Mouse (Mus musculus) thymus, adult 2 months (tissue): ENCODE data around the gene Rps6kb1. TPM values are rescaled to one million over a fixed set of nuclear protein-coding genes. Genes with fewer than 3 reads are reported as not detected.

Experiments used
- DNase-seq: peaks from one replicate; pipeline ENCODE4 v3.0.0; 2021
- H3K27ac ChIP-seq: fragments of 200-500 bp; 2 replicates; pipeline ENCODE4 v1.5.1; 2012; ENCODE audit warnings: low read length, control low read depth; ENCODE audit not compliant: control insufficient read depth, insufficient read depth
- H3K27me3 ChIP-seq: fragments of 200-500 bp; 2 replicates; pipeline ENCODE4 v1.6.1; 2012; ENCODE audit warnings: mild to moderate bottlenecking, low read length, moderate library complexity, mixed read lengths; ENCODE audit not compliant: control insufficient read depth, insufficient read depth
- H3K36me3 ChIP-seq: fragments of 200-500 bp; 2 replicates; pipeline ENCODE4 v1.6.1; 2012; ENCODE audit warnings: mild to moderate bottlenecking, low read length, moderate library complexity; ENCODE audit not compliant: control insufficient read depth, insufficient read depth
- H3K4me1 ChIP-seq: fragments of 200-500 bp; replicated peaks from 2 replicates; pipeline ENCODE4 v1.6.1; 2012; ENCODE audit warnings: low read length; ENCODE audit not compliant: control insufficient read depth, insufficient read depth
- H3K4me3 ChIP-seq: fragments of 200-500 bp; 2 replicates; pipeline ENCODE4 v1.5.1; 2012; ENCODE audit warnings: mild to moderate bottlenecking, low read length, control low read depth, moderate library complexity; ENCODE audit not compliant: control insufficient read depth, insufficient read depth
- CTCF ChIP-seq: fragments of 200-500 bp; IDR thresholded peaks from 2 replicates; pipeline ENCODE4 v1.5.1; 2012; ENCODE audit warnings: mild to moderate bottlenecking, control low read depth, low read length, moderate library complexity, borderline replicate concordance; ENCODE audit not compliant: control insufficient read depth, poor library complexity, insufficient read depth; ENCODE audit errors: extremely low read depth
- POLR2A ChIP-seq: fragments of 200-500 bp; IDR thresholded peaks from 2 replicates; pipeline ENCODE4 v1.6.1; 2012; ENCODE audit warnings: mild to moderate bottlenecking, low read length, control low read depth, moderate library complexity; ENCODE audit not compliant: control insufficient read depth, poor library complexity, insufficient read depth; ENCODE audit errors: extremely low read depth
- WGBS: fragments of 180-500 bp; shearing (Covaris S2); methylation state at CpG from one replicate; pipeline ENCODE4 v1.1.7; 2018; 5-methylcytosine and 5-hydroxymethylcytosine counted together
- polyA plus RNA-seq: library from polyadenylated mRNA; depleted of rRNA; stranded (reverse); fragments of >200 nt; gene quantifications from 2 replicates; pipeline ENCODE4 v1.2.3, GENCODE M21; 2012; rRNA removed

The Rps6kb1 gene
- polyA plus RNA-seq, result 12.2 and 12.3 TPM in 2 replicates

DNA sequence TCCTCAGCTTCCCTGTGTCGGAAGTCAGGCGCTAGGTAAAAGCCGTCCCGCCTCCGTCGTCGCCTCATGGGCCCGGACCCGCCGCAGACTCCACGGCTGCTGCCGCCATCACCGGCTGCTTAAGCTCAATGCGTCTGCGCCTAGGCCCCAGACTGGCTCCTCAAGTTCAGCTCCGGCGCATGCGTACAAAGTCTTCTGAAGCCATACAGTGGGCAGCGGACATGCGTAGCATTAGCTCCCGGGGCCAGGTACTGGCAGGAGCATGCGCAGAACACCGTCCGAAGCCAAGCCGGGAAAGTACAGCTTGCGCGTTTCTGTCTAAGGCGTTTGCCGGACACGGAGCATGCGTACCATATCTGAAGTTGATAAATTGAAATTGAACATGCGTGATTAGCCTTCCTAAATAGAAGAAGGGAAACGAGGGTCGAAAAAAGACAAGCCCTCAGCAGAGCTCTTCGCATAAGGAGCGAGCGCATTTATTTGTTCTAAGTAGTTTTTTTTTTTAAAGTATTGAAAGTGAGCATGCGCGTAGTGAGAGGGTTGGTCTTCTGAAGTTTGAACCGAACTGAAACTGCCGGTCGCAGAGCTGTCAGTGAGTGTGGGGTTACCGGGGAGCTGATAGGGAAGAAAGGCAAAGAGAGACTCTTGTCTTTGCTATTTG lies at the start of gene Rps6kb1, which contains the start of gene Tubd1:
Gene Rps6kb1, minus strand, starts transcription at position 167 of the 661 bp plus-strand sequence.
Gene Tubd1, plus strand, starts transcription at position 353 of the 661 bp plus-strand sequence.
- peak; percentile 98 for DNase-seq
- TF ChIP-seq CTCF (peak; percentile 55; the same call in 1 of the 2 replicates), POLR2A (peak; percentile 94)
- Histone ChIP-seq H3K4me3 (peak within 1 kb of the TSS; percentile 61), H3K36me3 (peaks cover 5% of the 10 kb centered on the region), H3K27me3 (no peaks in the 10 kb centered on the region), H3K27ac (peak within 1 kb of the TSS; percentile 57), H3K4me1 (peaks cover 7% of the 10 kb centered on the region)
- WGBS, result under 1% methylated on average over 43 of the region's 43 CpGs

DNA sequence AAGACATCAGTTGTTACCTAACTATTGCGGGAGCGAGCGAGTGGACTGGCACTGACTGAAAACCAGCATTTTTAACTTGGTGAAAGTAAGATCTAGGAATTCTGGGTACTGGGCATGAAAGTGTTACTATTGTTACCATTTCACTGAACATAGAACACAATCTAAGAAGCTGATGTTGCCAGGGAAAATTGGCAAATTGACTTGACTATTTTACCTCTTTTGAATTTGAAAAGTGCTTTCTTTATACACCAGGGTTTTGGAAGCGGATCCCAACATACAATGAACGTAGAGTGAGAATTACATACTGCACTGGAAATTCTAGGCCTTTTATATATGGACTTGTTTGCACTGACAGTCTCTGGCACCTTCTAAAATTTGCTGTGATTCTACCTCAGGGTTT lies 48.8 kb upstream of the Rps6kb1 start:
- Histone ChIP-seq H3K27ac (no peak overlapping the region), H3K4me3 (no peak overlapping the region), H3K36me3 (no peaks in the 10 kb centered on the region), H3K4me1 (peaks cover 6% of the 10 kb centered on the region), H3K27me3 (no peaks in the 10 kb centered on the region)
- 80% methylated on average over 5 of the region's 5 CpGs for WGBS
- TF ChIP-seq POLR2A (no peak), CTCF (no peak)
- no peak for DNase-seq

DNA sequence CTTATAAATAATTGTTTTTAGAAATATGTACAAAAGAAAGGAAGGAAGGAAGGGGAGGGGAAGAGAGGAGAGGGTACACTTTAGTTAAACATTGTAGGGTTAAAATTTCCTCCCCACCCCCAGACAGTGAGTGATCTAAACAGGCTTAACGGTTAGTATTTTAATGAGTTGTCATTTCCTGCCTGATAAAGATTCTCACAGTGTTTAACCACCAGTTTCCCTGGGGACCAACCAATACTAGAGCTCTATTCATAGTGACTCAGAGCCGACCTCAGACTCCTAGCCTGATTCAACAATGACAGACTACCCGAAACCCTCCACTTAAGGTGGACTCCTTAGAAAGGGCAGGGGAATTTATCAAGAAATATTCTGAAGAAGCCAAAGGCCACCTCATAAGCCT lies 48.4 kb upstream of the Rps6kb1 start:
- Histone ChIP-seq H3K4me3 (no peak overlapping the region), H3K27me3 (no peaks in the 10 kb centered on the region), H3K27ac (no peak overlapping the region), H3K36me3 (no peaks in the 10 kb centered on the region), H3K4me1 (peaks cover 9% of the 10 kb centered on the region)
- no peak for DNase-seq
- TF ChIP-seq POLR2A, result no peak
- no peak for TF ChIP-seq CTCF
- WGBS, result 18% methylated on average over 3 of the region's 3 CpGs

DNA sequence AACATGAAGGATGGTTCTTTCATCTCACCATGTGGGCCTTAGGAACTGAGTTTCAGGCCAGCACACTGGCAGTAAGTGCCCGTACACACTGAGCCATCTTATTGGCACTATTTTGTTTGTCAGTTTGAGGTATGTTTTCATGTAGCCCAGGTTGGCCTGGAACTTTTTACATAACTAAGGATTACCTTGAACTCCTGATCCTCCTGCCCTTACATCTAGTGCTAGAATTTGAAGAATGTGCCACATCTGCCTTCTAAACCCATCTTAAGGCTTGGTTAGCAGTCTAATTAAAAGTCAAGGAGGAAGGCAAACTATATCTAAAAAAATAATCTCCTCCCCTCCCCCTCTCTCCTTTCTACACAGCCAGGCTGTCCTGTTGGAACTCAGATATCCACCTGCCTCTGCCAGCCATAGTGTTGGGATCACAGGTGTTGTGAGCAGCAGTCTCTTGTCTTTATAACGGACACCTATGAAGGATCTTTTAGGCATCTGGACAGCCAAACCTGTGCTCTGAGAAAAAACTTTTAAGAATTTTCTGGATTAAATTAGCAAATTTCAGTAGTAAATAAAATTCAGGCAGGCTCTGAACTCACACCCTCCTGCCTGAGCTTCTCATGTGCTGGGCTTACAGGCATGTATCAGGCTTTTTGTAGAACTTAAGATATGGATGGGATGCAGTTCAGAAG lies 47.5 kb upstream of the Rps6kb1 start:
- no peaks in the 10 kb centered on the region for H3K27me3 ChIP-seq
- DNase-seq, result no peak
- peak overlapping the region; percentile 30; the same call in 1 of the 2 replicates for H3K27ac ChIP-seq
- WGBS, result 74% methylated on average over 2 of the region's 2 CpGs
- no peak for TF ChIP-seq CTCF
- no peak for TF ChIP-seq POLR2A
- H3K4me3 ChIP-seq, result no peak overlapping the region
- H3K36me3 ChIP-seq, result no peaks in the 10 kb centered on the region
- H3K4me1 ChIP-seq, result peaks cover 13% of the 10 kb centered on the region

DNA sequence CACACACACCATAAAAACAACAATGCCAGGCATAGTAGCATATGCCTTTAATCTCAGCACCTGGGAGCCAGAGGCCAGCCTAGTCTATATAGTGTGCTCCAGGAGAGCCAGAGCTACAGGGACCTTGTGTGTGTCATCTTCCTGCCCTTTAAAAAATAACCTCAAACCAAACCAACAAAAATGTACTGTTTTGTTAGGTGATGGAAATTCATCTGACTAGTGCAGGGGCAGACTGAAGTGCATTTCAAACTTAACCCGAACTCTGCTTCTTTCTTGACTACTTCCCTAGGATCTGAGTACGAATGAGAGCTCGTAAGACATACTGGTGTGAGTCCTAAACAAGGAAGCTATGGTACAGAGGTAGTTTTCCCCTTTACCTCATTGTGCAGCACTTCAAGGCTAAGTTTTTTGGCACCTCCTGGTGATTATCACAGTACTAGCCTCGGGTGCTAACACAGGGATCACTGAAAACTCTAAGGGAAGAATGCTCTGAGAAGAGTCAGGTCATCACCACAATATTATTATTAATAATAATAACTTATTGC lies 46.8 kb upstream of the Rps6kb1 start:
- TF ChIP-seq POLR2A (no peak), CTCF (no peak)
- H3K27me3 ChIP-seq, result no peaks in the 10 kb centered on the region
- no peak overlapping the region for H3K27ac ChIP-seq
- no peaks in the 10 kb centered on the region for H3K36me3 ChIP-seq
- DNase-seq, result no peak
- peaks cover 13% of the 10 kb centered on the region for H3K4me1 ChIP-seq
- H3K4me3 ChIP-seq, result no peak overlapping the region
- 33% methylated on average over 4 of the region's 4 CpGs for WGBS

DNA sequence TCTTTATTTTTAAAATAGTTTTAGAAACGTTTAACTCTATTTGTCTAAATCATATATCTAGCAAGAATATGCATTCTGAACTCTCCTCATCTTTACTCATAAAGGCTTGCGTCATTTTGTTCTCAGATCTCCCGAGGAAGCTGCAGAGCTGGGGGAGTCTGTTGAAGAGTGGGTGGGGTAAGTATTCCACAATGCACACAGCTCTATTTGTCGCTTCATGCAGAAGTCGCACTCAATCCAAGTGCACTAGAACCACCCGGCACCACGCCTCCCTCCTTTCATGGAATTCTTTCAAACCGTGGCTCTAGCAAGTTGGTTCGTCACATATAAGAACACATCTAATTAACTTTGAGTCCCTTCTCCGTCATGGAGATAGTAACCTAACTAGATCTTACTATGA lies 46.0 kb upstream of the Rps6kb1 start:
- Histone ChIP-seq H3K27ac (no peak overlapping the region), H3K27me3 (no peaks in the 10 kb centered on the region), H3K4me1 (peaks cover 15% of the 10 kb centered on the region), H3K36me3 (no peaks in the 10 kb centered on the region), H3K4me3 (no peak overlapping the region)
- no peak for DNase-seq
- TF ChIP-seq CTCF (no peak), POLR2A (no peak)
- WGBS, result 91% methylated on average over 10 of the region's 10 CpGs

DNA sequence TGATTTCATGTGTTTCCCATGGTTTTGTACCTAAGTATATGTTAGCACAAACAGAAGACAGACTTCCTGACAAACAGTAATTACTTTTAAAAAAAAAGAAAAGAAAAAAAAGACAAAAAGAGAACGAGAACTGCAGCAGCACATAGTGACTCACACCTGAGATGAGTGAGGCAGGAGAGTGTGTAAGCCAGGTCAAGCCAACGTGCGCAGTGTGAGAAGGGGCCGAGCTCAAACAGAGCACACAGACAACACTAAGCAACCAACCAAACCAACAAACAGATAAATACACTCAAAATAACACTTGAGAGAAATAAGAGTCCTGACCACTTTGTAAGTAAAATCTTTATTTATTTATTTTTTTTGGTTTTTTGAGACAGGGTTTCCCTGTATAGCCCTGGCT lies 45.5 kb upstream of the Rps6kb1 start:
- DNase-seq, result no peak
- H3K4me1 ChIP-seq, result peaks cover 16% of the 10 kb centered on the region
- WGBS, result 65% methylated on average over 4 of the region's 4 CpGs
- no peak for TF ChIP-seq POLR2A
- no peak for TF ChIP-seq CTCF
- no peak overlapping the region for H3K27ac ChIP-seq
- no peak overlapping the region for H3K4me3 ChIP-seq
- no peaks in the 10 kb centered on the region for H3K36me3 ChIP-seq
- H3K27me3 ChIP-seq, result no peaks in the 10 kb centered on the region
